Comparison of ENCODE assay signal across 19 mouse cellular contexts in genomic region chr5:148747549-148747948, GRCm38 (mm10).
DNase-seq lines count a peak whose midpoint lies in the region; ATAC-seq and TF ChIP-seq lines count a peak whose summit lies in the region.
"Had no signal": no experiment of that assay in that cellular context is flagged by ENCODE, and none has a peak within 500 bp of the region (broad histone marks: within the 10 kb centered on the region; RNA-seq: fewer than 3 reads in every experiment).

No protein-coding gene starts in this region.

- no peaks in the 10 kb centered on the region for H3K27me3 ChIP-seq in neural tube, embryonic 15.5 days (replicated peaks)
- H3K27me3 ChIP-seq in ES-Bruce4 (ENCODE audit: control insufficient read depth, insufficient read depth, low read length, poor library complexity, severe bottlenecking): no peaks in the 10 kb centered on the region
- H3K27me3 ChIP-seq: embryonic facial prominence, embryonic 13.5 days; forebrain, embryonic 12.5 days; heart, embryonic 13.5 days; hindbrain, embryonic 12.5 days; intestine, embryonic 15.5 days had no signal

- 0 out of 2 replicates have a peak overlapping the region, but pooled peaks have one; percentile 7 for H3K9ac ChIP-seq in neural tube, embryonic 15.5 days (replicated peaks)
- peak overlapping the region; percentile 40; the same call in 1 of the 2 replicates for H3K9ac ChIP-seq in ES-Bruce4 (ENCODE audit: low read depth, poor library complexity, severe bottlenecking)
- H3K9ac ChIP-seq: embryonic facial prominence, embryonic 13.5 days; forebrain, embryonic 12.5 days; heart, embryonic 13.5 days; hindbrain, embryonic 12.5 days; intestine, embryonic 15.5 days had no signal

- no peak overlapping the region for H3K4me2 ChIP-seq in neural tube, embryonic 15.5 days
- H3K4me2 ChIP-seq: embryonic facial prominence, embryonic 13.5 days; forebrain, embryonic 12.5 days; heart, embryonic 13.5 days; hindbrain, embryonic 12.5 days; intestine, embryonic 15.5 days had no signal

- no peaks in the 10 kb centered on the region for H3K36me3 ChIP-seq in neural tube, embryonic 15.5 days
- no peaks in the 10 kb centered on the region for H3K36me3 ChIP-seq in ES-Bruce4 (ENCODE audit: control insufficient read depth, insufficient read depth, low read length, poor library complexity, severe bottlenecking)
- H3K36me3 ChIP-seq: embryonic facial prominence, embryonic 13.5 days; forebrain, embryonic 12.5 days; G1E; heart, embryonic 13.5 days; hindbrain, embryonic 12.5 days; intestine, embryonic 15.5 days had no signal

- H3K27ac ChIP-seq in neural tube, embryonic 15.5 days (replicated peaks): no peak overlapping the region
- H3K27ac ChIP-seq in ES-Bruce4 (ENCODE audit: insufficient read depth, low read length): peak overlapping the region; percentile 90; the same call in 1 of the 2 replicates
- H3K27ac ChIP-seq: embryonic facial prominence, embryonic 13.5 days; forebrain, embryonic 12.5 days; heart, embryonic 13.5 days; hindbrain, embryonic 12.5 days; intestine, embryonic 15.5 days had no signal

- WGBS in neural tube, embryonic 15.5 days: 89% methylated on average over 3 of the region's 3 CpGs

- no peak overlapping the region for H3K4me3 ChIP-seq in neural tube, embryonic 15.5 days (replicated peaks)
- no peak overlapping the region for H3K4me3 ChIP-seq in ES-Bruce4 (ENCODE audit: low read depth, low read length)
- H3K4me3 ChIP-seq: embryonic facial prominence, embryonic 13.5 days; forebrain, embryonic 12.5 days; heart, embryonic 13.5 days; hindbrain, embryonic 12.5 days; intestine, embryonic 15.5 days had no signal

- TF ChIP-seq POLR2A in ES-Bruce4 (IDR thresholded peaks at IDR 0.05; ENCODE audit: insufficient read depth, low read length): no peak

- ATAC-seq in neural tube, embryonic 15.5 days (ENCODE audit: low FRiP score): no peak
- ATAC-seq in inflammation-experienced regulatory T-cells, adult 6 months: peak; percentile 76
- ATAC-seq: forebrain, embryonic 16.5 days; hindbrain, embryonic 16.5 days had no signal

- H3K4me1 ChIP-seq in neural tube, embryonic 15.5 days: no peaks in the 10 kb centered on the region
- H3K4me1 ChIP-seq in ES-Bruce4 (ENCODE audit: control insufficient read depth, insufficient read depth, low read length): peaks cover 3% of the 10 kb centered on the region
- H3K4me1 ChIP-seq: embryonic facial prominence, embryonic 13.5 days; forebrain, embryonic 12.5 days; heart, embryonic 13.5 days; hindbrain, embryonic 12.5 days; intestine, embryonic 15.5 days had no signal

- no peak for TF ChIP-seq CTCF in ES-Bruce4 (IDR thresholded peaks at IDR 0.05; ENCODE audit: low read depth, low read length)

- DNase-seq in neural tube, embryonic 10.5 days (ENCODE audit: extremely low spot score, low spot score): no peak
- DNase-seq in layer of hippocampus, postnatal 10 days (ENCODE audit: low spot score in 2 of 2): no peak
- no peak for DNase-seq in ovary, postnatal 10 days (ENCODE audit: low spot score)
- DNase-seq: cerebellum, adult 11-12 months; cerebellum, adult 9-11 months; cerebellum, postnatal 36 days; gastrocnemius, postnatal 14 days; heart, postnatal 4 days had no signal

- no peak for TF ChIP-seq EP300 in ES-Bruce4 (IDR thresholded peaks at IDR 0.05; ENCODE audit: insufficient read depth, low read depth, low read length)

- H3K9me3 ChIP-seq in neural tube, embryonic 15.5 days (replicated peaks): no peaks in the 10 kb centered on the region
- 0 out of 2 replicates have a peak, but pooled peaks cover 3% of the 10 kb centered on the region for H3K9me3 ChIP-seq in ES-Bruce4 (replicated peaks; ENCODE audit: control insufficient read depth, insufficient read depth, low read length, poor library complexity, severe bottlenecking)
- H3K9me3 ChIP-seq: forebrain, embryonic 12.5 days; hindbrain, embryonic 12.5 days; intestine, embryonic 15.5 days had no signal
